Mouse (Mus musculus): ENCODE measurements around the gene Zglp1. TPM values are rescaled to one million over a fixed set of nuclear protein-coding genes. Genes with fewer than 3 reads are reported as not detected.

Gene Zglp1
- polyA plus RNA-seq, 1 experiment: 0.26 TPM

GRCm38 (mm10) chr9:21025258-21025810, 41.6 kb downstream of the Zglp1 start:
- no peaks in the 10 kb centered on the region for H3K27me3 ChIP-seq (ENCODE audit: control insufficient read depth, insufficient read depth, insufficient read length)
- no peak overlapping the region for H3K4me3 ChIP-seq
- no peak overlapping the region for H3K4me2 ChIP-seq (ENCODE audit: low read depth)
- H3K79me2 ChIP-seq (ENCODE audit: control insufficient read depth, insufficient read depth): no peaks in the 10 kb centered on the region
- no peak overlapping the region for H3ac ChIP-seq (ENCODE audit: control insufficient read depth, insufficient read length)
- H3K36me3 ChIP-seq (ENCODE audit: control insufficient read depth, insufficient read depth): no peaks in the 10 kb centered on the region
- TF ChIP-seq REST (IDR thresholded peaks at IDR 0.05; ENCODE audit: insufficient read depth, insufficient read length): no peak
- TF ChIP-seq E2F4 (IDR thresholded peaks at IDR 0.05; ENCODE audit: insufficient read depth): no peak
- no peak for TF ChIP-seq USF1 (IDR thresholded peaks at IDR 0.05; ENCODE audit: low read depth)
- no peak for TF ChIP-seq MAX (IDR thresholded peaks at IDR 0.05; ENCODE audit: low read depth)
- no peak for TF ChIP-seq TCF12 (IDR thresholded peaks at IDR 0.05; ENCODE audit: insufficient read depth, poor library complexity, severe bottlenecking)
- TF ChIP-seq POLR2A (IDR thresholded peaks at IDR 0.05; ENCODE audit: insufficient read length, low read depth): no peak
- TF ChIP-seq POLR2AphosphoS2 (IDR thresholded peaks at IDR 0.05; ENCODE audit: insufficient read length, low read depth): no peak
- no peak for TF ChIP-seq MYOD1 (IDR thresholded peaks at IDR 0.05; ENCODE audit: control insufficient read depth in 1 of 3, insufficient read length in 2 of 3, low read depth in 2 of 3)
- TF ChIP-seq TCF3 (IDR thresholded peaks at IDR 0.05; ENCODE audit: insufficient read length, low read depth): no peak
- TF ChIP-seq MYOG (IDR thresholded peaks at IDR 0.05; ENCODE audit: control insufficient read depth in 1 of 3, insufficient read depth in 1 of 3, insufficient read length in 2 of 3, low read depth in 2 of 3): no peak
- no peak for TF ChIP-seq CEBPB (IDR thresholded peaks at IDR 0.05; ENCODE audit: insufficient read depth, poor library complexity, severe bottlenecking)
- no peak for TF ChIP-seq SRF (IDR thresholded peaks at IDR 0.05; ENCODE audit: control insufficient read depth, insufficient read length, low read depth)

GRCm38 (mm10) chr9:21022726-21023125, 44.2 kb downstream of the Zglp1 start:
- peaks cover 1% of the 10 kb centered on the region for H3K27me3 ChIP-seq (ENCODE audit: control insufficient read depth, insufficient read depth, insufficient read length)
- no peak for TF ChIP-seq MYOG (IDR thresholded peaks at IDR 0.05; ENCODE audit: control insufficient read depth in 1 of 3, insufficient read depth in 1 of 3, insufficient read length in 2 of 3, low read depth in 2 of 3)
- no peak for TF ChIP-seq POLR2AphosphoS2 (IDR thresholded peaks at IDR 0.05; ENCODE audit: insufficient read length, low read depth)
- no peak for TF ChIP-seq USF1 (IDR thresholded peaks at IDR 0.05; ENCODE audit: low read depth)
- no peak for TF ChIP-seq CEBPB (IDR thresholded peaks at IDR 0.05; ENCODE audit: insufficient read depth, poor library complexity, severe bottlenecking)
- TF ChIP-seq MAX (IDR thresholded peaks at IDR 0.05; ENCODE audit: low read depth): no peak
- no peak for TF ChIP-seq TCF12 (IDR thresholded peaks at IDR 0.05; ENCODE audit: insufficient read depth, poor library complexity, severe bottlenecking)
- H3K36me3 ChIP-seq (ENCODE audit: control insufficient read depth, insufficient read depth): no peaks in the 10 kb centered on the region

GRCm38 (mm10) chr9:21022288-21022687, 44.6 kb downstream of the Zglp1 start:
- no peak for TF ChIP-seq MYOD1 (IDR thresholded peaks at IDR 0.05; ENCODE audit: control insufficient read depth in 1 of 3, insufficient read length in 2 of 3, low read depth in 2 of 3)
- TF ChIP-seq POLR2A (IDR thresholded peaks at IDR 0.05; ENCODE audit: insufficient read length, low read depth): no peak
- no peak for TF ChIP-seq TCF3 (IDR thresholded peaks at IDR 0.05; ENCODE audit: insufficient read length, low read depth)
- no peak for TF ChIP-seq USF1 (IDR thresholded peaks at IDR 0.05; ENCODE audit: low read depth)
- TF ChIP-seq TCF12 (IDR thresholded peaks at IDR 0.05; ENCODE audit: insufficient read depth, poor library complexity, severe bottlenecking): no peak
- TF ChIP-seq CEBPB (IDR thresholded peaks at IDR 0.05; ENCODE audit: insufficient read depth, poor library complexity, severe bottlenecking): no peak
- no peak for TF ChIP-seq MYOG (IDR thresholded peaks at IDR 0.05; ENCODE audit: control insufficient read depth in 1 of 3, insufficient read depth in 1 of 3, insufficient read length in 2 of 3, low read depth in 2 of 3)
- TF ChIP-seq E2F4 (IDR thresholded peaks at IDR 0.05; ENCODE audit: insufficient read depth): no peak
- TF ChIP-seq REST (IDR thresholded peaks at IDR 0.05; ENCODE audit: insufficient read depth, insufficient read length): no peak
- no peak for TF ChIP-seq SRF (IDR thresholded peaks at IDR 0.05; ENCODE audit: control insufficient read depth, insufficient read length, low read depth)
- TF ChIP-seq MAX (IDR thresholded peaks at IDR 0.05; ENCODE audit: low read depth): no peak
- TF ChIP-seq POLR2AphosphoS2 (IDR thresholded peaks at IDR 0.05; ENCODE audit: insufficient read length, low read depth): no peak

More at GRCm38 (mm10) chr9:21022726-21023125, 44.2 kb downstream of the Zglp1 start:
- Histone ChIP-seq H3K4me3 (no peak overlapping the region), H3K79me2 (ENCODE audit: control insufficient read depth, insufficient read depth) (no peaks in the 10 kb centered on the region), H3ac (ENCODE audit: control insufficient read depth, insufficient read length) (no peak overlapping the region), H3K4me2 (ENCODE audit: low read depth) (no peak overlapping the region)

GRCm38 (mm10) chr9:21021363-21021762, 45.5 kb downstream of the Zglp1 start:
- Histone ChIP-seq H3ac (ENCODE audit: control insufficient read depth, insufficient read length) (no peak overlapping the region), H3K4me3 (no peak overlapping the region), H3K4me2 (ENCODE audit: low read depth) (no peak overlapping the region), H3K36me3 (ENCODE audit: control insufficient read depth, insufficient read depth) (no peaks in the 10 kb centered on the region), H3K27me3 (ENCODE audit: control insufficient read depth, insufficient read depth, insufficient read length) (peaks cover 14% of the 10 kb centered on the region), H3K79me2 (ENCODE audit: control insufficient read depth, insufficient read depth) (no peaks in the 10 kb centered on the region)
- TF ChIP-seq MAX (IDR thresholded peaks at IDR 0.05; ENCODE audit: low read depth): no peak
- no peak for TF ChIP-seq TCF3 (IDR thresholded peaks at IDR 0.05; ENCODE audit: insufficient read length, low read depth)
- TF ChIP-seq MYOG (IDR thresholded peaks at IDR 0.05; ENCODE audit: control insufficient read depth in 1 of 3, insufficient read depth in 1 of 3, insufficient read length in 2 of 3, low read depth in 2 of 3): no peak
- TF ChIP-seq TCF12 (IDR thresholded peaks at IDR 0.05; ENCODE audit: insufficient read depth, poor library complexity, severe bottlenecking): no peak
- TF ChIP-seq E2F4 (IDR thresholded peaks at IDR 0.05; ENCODE audit: insufficient read depth): no peak
- no peak for TF ChIP-seq REST (IDR thresholded peaks at IDR 0.05; ENCODE audit: insufficient read depth, insufficient read length)
- TF ChIP-seq USF1 (IDR thresholded peaks at IDR 0.05; ENCODE audit: low read depth): no peak
- no peak for TF ChIP-seq POLR2A (IDR thresholded peaks at IDR 0.05; ENCODE audit: insufficient read length, low read depth)
- TF ChIP-seq MYOD1 (IDR thresholded peaks at IDR 0.05; ENCODE audit: control insufficient read depth in 1 of 3, insufficient read length in 2 of 3, low read depth in 2 of 3): no peak
- no peak for TF ChIP-seq SRF (IDR thresholded peaks at IDR 0.05; ENCODE audit: control insufficient read depth, insufficient read length, low read depth)
- TF ChIP-seq POLR2AphosphoS2 (IDR thresholded peaks at IDR 0.05; ENCODE audit: insufficient read length, low read depth): no peak
- no peak for TF ChIP-seq CEBPB (IDR thresholded peaks at IDR 0.05; ENCODE audit: insufficient read depth, poor library complexity, severe bottlenecking)

More at GRCm38 (mm10) chr9:21022288-21022687, 44.6 kb downstream of the Zglp1 start:
- Histone ChIP-seq H3K79me2 (ENCODE audit: control insufficient read depth, insufficient read depth) (no peaks in the 10 kb centered on the region), H3K4me2 (ENCODE audit: low read depth) (no peak overlapping the region), H3K36me3 (ENCODE audit: control insufficient read depth, insufficient read depth) (no peaks in the 10 kb centered on the region), H3K4me3 (no peak overlapping the region), H3K27me3 (ENCODE audit: control insufficient read depth, insufficient read depth, insufficient read length) (peaks cover 6% of the 10 kb centered on the region), H3ac (ENCODE audit: control insufficient read depth, insufficient read length) (no peak overlapping the region)

Measured in myocyte (in vitro differentiated cells).